Mouse (Mus musculus) 416B (cell line): ENCODE measurements around the gene Fpr2.
A peak's percentile ranks its signal among the peaks of the same experiment; 100 is the strongest.

Experiments
- DNase-seq: peaks from one replicate; pipeline ENCODE4 v3.0.0; 2011; ENCODE audit warnings: low read depth

The Fpr2 gene

DNA sequence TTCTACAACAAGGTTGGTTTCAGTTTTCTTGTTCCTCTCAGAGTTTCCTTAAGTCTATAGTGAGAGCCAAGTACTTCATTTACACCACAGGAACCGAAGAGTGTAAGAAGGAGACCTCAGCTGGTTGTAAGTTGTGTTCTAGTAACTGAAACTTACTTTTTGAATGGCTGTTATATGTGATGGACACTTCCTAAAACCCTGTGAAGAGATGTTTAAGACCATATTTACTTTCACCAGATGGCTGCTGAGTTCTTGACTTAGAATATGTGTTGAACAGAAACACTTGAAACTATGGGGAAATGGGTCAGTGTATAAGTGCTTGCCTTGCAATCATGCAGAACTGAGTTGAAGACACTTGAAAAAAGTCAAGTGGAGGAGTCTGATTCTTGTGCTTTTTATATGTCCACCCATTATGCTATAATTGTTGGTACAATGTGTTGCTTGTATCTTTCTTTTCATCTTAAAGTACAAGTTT, at the start of gene Fpr2, which contains the start of gene Fpr3:
Gene Fpr2 (plus strand): TSS at position 51 of the 475 bp plus-strand sequence.
Gene Fpr3 (plus strand): TSS at position 79 of the 475 bp plus-strand sequence.
- no peak for DNase-seq

DNA sequence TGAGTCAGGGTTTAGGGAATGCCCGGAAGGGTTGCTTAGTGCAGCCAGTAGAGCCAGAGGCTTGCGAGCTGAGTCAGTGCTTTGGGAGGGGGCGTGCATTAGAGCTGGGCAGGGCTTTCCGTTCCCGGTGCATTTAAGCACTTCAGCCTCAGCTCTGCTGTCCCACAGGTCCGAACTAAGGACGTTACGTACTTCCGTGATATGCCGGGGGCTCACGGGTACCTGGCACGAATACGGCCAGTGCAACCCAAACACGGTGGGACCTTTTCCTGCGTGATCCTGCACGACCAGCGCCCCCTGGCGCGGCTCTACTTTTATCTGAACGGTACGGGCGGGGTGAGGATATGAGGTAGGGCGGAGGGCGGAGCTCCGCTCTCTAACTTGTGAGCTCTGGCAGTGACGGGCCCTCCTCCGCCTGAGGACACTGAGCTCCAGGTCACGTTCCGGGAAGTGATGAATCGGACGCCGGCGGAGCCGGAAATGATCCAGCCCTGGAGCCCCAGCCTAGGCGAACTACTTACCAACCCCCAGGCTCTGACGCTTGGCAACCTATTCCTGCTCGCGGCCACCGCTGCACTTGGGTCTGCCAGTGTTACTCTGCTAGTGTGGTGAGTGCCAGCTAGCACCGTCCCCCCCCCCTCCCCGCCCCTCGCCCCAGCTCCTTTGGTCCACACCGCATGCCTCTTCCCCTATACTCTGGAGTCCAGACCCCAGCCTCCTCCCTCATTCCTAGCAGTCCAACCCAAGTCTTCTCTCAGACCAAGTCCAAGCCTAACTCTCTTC, 49.5 kb upstream of the Fpr2 start:
- peak; percentile 98 for DNase-seq

DNA sequence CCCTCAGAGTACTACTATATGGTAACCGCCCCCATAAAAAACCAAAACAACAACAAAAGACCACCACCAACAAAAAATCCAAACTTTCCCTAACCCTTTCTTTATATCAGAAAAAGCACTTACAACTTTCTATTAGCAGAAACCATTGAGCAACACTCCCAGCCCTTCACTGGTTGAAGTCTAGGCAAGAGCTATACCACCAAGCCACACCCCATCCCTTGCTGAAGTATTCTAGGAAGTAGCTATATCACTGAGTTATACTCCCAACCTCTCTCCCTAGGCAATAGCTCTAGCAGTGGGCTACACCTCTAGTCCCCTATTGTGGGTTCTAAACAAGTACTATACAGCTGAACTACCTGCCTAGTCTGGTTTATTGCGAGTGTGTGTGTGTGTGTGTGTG, 48.3 kb upstream of the Fpr2 start:
- peak; percentile 62 for DNase-seq

DNA sequence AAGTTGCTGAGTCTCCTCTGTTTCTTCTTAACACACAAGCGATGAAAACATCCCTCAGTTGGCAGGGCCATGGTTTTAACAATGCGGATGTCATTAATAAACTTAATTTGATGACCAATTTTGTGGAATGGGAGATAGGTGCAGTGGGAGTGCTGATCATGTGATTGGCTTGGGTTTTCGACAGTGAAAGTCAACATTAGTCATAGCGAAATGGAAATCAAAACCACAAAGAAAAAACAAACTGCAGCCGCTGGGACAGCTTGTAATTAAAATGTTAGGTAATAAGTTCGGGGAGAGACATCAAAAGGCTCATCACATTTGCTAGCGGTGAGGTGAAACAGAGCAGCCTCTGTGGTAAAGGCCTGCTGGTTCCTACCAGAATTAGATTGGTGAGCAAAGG, 46.8 kb upstream of the Fpr2 start:
- DNase-seq: peak; percentile 71

DNA sequence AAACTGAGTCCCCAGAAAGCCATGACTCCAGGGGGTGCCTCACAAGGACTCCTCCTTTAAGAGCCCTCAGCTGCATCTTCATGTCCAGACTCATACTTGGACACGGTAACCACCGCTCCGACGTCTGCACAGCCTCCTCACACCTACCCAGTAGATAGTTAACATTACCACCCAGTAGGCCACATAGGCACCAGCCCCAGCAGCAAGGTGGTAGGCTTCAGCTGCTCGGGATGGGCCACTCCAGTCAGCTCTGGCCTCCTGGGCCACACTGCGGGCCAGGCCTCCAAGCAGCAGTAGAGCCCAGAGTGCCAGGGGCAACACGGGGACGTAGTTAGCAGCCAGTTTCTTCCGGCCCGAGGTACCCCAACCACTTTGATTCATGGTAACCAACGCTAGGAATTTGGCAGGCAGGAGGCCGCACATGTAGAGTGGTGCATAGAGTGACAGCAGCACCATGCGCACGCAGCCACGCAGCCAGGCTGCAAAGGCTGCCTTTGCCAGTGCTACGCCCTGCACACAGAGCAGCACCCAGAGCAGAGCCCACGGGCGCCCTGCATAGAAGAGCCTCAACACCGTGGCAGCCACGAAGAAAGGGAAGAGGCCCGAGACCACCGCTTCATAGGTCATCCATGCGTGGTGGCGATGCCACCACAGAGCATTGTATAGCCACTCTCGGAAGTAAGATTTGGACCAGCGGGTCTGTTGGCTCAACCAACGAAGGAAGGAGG, 43.9 kb upstream of the Fpr2 start:
- DNase-seq: no peak

DNA sequence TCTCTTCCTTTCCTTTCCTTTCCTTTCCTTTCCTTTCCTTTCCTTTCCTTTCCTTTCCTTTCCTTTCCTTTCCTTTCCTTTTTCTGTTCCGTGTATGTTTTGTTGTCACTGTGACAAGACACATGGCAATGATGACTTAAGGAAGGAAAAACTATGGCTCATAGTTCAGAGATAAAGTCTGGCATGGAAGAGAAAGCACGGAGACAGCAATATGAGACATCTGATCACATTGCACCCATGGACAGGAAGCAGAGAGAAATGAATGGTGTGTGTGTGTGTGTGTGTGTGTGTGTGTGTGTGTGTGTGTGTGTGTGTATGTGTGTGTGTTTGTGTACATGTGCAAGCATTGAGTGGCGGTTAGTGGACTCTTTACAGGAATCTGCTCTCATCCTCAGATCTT, 43.0 kb upstream of the Fpr2 start:
- DNase-seq: peak; percentile 64

DNA sequence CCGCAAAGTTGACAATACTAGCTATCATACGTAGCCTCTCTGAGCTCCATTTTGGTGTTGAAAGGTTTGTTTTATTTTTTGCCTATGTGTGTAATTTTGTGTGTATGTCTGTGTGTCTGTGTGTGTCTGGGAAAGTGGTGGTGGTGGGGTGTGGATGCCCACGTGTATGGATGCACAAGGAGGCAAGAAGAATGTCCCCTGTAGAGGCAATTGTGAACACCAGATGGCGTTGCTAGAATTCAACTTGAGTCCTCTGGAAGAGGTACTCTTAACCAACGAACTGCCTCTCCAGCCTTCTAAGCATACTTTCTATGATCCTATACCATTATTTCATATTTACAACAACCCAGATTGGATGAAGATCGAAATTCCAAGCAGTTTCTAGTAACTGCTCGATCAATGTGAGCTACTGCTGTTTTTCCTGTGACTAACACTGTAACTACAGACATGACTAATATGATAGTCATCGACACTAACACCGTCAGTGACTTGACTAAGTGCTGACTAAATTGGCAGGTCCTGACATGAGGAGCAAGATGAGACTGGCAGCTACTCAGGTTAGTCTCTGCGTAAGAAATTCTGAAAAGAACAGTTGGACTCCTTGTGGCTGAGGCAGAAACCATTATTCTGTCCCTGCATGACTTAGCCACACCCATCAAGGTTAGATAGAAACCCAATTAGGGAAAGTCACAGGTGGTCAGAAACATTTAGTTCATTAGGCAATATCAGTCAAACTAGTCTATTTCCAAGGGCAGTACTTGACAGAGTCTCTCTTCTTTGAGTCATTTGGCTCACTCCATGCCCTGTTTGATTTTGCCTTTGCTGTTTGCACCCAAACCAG, 42.2 kb upstream of the Fpr2 start:
- DNase-seq: peak; percentile 82

DNA sequence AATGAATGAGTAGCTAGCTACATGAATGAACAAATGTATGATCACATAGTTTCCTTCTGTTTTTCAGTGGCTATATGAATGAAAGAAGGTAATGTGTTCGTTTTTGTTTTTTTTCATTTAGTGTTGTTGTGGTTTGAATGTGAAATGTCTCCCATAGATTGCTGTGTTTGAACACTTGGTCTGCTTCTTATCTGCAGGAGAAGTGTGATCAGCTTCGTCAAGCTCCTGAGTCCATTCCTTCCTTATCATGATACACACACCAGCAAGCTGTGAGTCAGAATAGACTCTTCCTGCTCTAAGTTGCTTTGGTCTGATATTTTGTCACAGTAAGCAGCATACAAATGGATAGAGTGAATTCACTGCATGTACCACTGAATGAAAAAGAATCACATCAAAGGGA, 38.6 kb upstream of the Fpr2 start:
- peak; percentile 94 for DNase-seq

DNA sequence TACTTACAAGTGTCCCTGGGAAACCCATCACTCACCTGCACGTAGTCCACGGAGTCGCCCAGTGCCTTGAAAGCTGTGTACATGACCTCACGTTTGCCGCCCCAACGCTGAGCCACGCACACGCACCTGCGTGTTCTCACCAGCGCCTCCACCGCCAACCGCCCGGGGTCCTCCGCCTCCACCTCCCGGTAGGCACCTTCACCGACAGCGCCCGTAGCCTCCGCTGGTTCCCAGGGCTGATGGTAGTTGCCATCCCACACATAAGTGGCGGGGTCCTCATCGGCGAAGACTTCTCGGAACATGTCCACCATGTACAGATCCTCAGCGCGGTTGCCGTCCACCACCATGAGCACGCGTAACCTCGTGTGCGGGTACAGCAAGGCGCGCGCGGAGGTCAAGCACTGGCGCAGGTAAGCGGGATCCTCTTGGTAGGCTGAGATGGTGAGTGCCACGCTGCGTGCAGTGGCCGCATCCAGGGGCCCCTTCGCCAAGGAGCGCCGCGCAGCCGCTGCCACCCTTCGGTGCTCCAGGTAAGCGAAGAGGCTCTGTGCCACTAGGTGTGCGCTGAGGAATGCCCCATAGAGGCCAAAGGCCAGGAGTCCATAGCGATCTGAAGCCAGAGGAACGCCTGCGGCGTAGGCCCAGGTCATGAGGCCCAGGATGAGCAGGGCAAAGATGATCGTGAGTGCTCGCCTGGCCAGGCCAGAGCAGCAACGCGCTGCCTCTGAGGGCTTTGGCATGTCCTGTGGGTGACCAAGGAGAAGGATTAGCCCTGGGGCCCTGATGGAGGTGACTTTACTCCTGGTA, 37.5 kb upstream of the Fpr2 start:
- DNase-seq: no peak

DNA sequence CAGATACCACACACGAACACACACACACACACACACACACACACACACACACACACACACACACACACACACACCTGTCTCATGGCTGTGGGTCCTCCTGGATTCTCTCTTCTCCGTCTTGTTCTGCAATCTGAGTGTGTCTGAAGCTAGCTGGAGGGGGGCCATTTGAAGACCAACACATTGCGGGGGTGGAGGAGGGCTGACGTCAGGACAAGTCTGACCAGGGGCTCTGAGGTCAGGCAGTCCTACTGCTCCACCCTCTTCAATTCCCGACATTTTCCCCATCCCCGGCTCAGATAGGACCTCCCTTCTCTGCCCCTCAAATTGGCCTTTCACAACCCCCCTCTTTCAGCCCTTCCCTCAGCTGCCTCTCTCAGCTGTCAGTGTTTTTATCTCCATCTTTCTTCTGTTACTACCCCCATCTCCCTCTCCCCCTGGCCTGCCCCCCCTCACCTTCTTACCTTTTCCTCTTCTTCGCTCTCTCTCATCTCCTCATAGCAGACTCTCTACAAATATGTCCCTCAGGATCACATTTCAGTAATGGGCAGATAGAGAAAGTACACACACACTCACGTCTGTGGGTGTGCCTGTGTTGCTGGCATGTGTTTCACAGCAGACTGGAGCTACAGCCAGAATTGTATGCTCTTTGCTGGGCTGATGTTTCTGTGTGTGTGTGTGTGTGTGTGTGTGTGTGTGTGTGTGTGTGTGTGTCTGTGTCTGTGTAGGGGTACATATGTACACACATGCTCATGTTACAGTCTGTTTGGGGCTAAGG, 32.4 kb upstream of the Fpr2 start, which contains the start of gene Has1:
Gene Has1 (minus strand): TSS at position 142 of the 775 bp plus-strand sequence.
- DNase-seq: no peak

DNA sequence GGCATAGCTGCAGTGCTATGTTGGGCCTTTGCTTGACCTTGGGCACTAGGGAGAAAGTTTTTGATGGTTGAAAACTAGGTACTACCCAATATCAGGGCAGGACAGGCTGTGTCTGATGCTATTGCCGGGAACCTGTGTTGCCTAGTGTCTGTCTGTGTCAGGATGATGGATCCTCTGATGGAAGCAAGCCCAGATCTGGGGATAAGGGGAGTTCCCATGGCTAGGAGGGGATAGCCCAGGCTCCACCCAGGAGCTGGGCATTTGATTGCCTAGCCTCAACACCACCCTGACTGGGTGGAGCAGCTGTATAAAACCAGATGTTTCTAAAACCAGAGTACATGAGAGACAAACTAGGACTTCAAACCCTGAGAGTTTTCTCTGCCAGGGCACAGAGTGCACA, 31.0 kb upstream of the Fpr2 start:
- DNase-seq: no peak

DNA sequence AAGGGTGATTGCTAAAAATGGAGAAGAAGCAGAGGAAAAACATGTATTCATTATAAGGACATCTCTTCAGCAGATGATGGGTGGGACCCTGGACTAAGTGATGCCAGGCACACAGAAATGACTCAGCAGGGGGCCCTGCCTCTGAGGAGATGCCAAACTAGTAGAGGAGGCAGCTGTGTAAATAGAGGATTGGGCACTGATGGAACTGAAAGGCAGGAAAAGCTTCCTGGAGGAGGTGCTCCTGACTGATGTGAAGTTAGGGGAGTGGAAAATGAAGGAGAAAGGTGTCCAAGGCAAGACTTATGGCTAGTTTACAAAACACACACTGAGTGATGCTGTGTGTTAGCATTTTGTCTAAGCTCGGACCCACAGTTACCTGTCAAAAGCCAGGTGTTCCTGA, 30.2 kb upstream of the Fpr2 start:
- DNase-seq: no peak

DNA sequence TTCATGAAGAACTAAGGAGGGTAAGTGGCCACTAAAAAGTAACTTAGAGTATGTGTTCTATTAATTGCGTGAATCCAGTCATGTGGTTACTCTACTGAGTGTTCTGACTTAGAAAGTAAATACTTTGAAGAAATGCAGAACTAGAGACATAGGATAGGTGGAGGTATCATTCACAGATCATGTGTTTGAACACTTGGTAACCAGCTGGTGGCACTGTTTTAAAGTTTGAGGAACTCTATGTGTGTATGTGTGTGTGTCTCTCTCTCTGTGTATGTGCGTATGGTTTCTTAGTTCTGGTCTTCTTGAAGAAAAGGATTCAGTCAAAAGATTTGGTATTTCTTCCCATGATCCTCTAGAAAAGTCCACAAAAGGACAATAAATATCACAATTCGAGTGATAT, 27.5 kb upstream of the Fpr2 start:
- peak; percentile 75 for DNase-seq

DNA sequence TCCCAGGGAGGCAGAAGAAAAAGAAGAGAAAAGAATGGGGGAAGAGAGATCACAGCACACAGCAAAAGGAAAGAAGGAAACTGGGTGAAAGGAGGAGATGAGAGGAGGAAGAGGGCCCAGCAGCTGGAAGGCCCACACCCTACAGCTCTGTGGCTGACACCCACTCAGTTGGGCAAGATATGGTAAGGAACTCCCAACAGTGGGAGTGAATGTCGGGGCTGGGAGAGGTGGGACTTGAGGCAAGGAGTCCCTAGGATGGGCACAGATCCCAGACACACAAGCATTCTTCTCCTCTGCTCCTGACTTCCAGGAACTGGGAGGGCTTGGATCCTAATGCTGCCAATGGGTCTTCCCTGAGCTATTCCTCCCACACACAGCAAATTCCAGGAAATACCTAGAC, 25.3 kb upstream of the Fpr2 start:
- no peak for DNase-seq

DNA sequence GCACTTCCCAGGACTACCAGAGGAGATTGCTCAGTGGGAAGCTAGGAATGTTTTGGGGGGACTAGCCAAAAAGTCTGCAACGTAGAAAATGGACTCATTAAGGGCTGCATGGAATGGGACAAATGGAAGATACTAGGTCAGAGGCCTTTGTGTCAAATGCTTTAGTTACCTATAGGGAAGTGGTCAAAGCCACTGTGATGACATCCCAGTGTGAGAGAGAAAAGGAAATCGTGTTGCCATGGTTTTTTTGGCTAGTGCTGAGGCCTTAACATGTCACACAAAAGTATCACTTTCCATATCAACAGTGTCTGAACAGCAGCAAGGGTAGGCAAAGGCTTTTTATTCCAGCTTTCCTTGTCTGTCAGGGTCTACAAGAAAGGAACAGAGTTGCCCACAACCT, 22.5 kb upstream of the Fpr2 start:
- DNase-seq: peak; percentile 73

DNA sequence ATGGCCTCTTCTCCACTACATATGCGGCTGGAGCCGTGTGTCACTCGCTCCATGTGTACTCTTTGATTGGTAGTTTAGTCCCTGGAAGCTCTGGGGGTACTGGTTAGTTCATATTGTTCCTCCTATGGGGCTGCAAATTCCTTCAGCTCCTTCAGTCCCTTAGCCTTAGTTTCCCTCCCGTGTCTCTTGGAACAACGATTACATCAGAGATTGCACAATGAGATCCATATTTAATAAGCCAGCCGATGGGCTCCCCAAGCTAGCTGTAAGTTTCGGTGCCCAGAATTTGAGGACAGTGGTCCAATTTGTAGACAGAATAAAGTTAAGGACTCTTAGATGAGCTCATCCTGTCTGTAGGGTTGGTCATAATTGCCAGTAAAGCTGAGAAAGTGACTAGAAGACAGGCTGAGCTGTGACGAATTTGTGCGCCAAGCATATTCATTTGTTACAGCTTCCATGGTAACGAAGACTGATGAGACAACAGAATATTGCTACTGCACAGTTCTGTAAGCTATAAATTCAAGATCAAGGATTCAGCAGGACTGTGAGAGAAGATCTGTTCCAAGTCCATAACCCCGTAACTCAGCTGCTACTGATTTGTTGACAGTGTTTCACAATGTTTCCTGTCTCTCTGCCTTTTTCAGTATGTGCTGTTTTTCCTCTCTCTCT, 20.7 kb upstream of the Fpr2 start:
- DNase-seq: peak; percentile 43

DNA sequence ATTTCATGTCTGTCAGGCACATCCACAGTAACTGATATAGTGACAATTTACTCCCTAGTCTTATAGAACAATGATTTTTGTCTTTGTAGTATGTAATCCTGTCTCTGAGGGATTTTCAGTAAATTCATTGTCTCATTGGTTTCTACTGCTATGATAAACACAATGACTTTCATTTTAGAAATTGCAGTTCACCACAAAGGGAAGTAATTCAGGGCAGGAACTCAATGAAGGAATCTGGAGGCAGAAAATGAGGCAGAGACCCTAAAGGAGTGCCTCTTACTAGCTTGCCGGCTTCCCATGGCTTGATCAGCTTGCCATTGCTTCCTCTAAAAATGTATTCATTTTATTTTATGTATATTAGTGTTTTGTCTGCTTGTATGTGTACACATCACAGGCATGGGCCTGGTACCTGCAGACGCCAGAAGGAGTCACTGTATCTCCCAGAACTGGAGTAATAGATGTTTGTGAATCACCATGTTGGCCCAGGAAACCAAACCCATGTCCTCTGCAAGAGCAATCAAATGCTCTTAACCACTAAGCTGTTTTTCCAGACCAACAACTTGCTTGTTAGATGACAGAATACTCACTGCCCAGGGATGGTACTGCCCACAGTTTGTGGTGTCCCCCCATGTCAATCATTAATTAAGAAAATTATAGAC, 16.6 kb upstream of the Fpr2 start:
- DNase-seq: peak; percentile 70

DNA sequence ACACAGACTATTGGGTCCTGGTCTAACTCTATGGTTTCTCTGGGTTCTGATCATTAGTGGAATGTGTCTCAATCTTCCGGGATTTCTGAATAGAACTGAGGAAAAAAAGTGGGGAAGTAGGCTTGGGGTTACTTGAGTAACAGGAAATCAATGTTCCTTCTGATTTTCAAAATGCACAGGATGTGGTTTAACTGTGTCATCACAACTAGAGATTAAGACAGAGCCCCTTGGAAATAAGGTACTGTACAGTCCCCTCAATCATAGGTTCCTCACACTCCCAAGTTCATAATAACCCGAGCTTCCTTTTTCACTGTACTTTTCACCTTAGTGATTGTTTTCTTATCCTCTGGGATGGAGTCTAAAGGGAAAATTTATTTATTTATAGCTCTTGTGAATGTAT, 15.9 kb upstream of the Fpr2 start:
- peak; percentile 80 for DNase-seq

DNA sequence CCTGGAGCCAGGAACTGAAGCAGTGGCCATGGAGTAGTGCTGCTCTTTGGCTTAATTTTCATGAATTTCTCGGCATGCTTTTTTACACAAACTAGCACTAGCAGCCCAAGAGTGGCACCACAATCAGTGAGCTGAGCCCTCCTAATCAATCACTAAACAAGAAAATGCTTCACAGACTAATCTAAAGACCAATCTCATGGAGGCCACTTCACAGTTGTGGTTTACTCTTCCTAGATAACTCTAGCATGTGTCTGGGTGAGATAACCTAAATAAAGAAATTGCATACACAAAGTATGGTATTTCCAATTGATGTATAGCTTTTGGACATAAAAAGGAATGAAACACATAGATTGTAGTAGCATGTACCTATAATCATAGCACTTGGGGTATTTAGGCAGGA, 8.3 kb upstream of the Fpr2 start:
- DNase-seq: peak; percentile 55

DNA sequence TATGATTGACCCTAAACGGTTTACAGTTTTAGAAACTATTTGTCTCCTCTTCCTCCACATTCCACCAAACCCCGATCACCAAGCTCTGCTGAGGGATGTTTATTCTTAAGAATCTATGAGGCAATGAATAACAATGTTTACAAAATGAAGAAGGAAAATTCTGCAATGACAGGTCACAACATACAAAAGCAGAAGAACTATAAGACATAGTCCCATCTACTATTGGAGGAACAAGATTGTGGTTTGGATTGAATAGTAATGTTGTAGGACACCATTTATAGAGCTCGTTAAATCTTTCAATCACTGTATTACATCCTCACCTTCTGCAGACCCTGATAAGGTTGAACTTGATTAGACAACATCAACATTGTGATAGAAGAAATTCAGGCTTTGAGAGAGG, 5.0 kb upstream of the Fpr2 start:
- no peak for DNase-seq
